ENCODE assay signal across 16 mouse cellular contexts in genomic region chr6:115977810-115978209, GRCm38 (mm10). TPM values are rescaled to one million over a fixed set of nuclear protein-coding genes. Genes with fewer than 3 reads are reported as not detected.
"Had no signal": no experiment of that assay in that cellular context is flagged by ENCODE, and none has a peak within 500 bp of the region (broad histone marks: within the 10 kb centered on the region; RNA-seq: fewer than 3 reads in every experiment).

No protein-coding gene starts in this region.

- ATAC-seq: midbrain, embryonic 13.5 days had no signal

- H3K4me3 ChIP-seq: kidney, embryonic 15.5 days; limb, embryonic 15.5 days; liver, embryonic 13.5 days; midbrain, embryonic 13.5 days had no signal

- H3K36me3 ChIP-seq: liver, embryonic 13.5 days; midbrain, embryonic 13.5 days had no signal

- H3K27ac ChIP-seq: kidney, embryonic 15.5 days; limb, embryonic 15.5 days; liver, embryonic 13.5 days; midbrain, embryonic 13.5 days had no signal

- H3K27me3 ChIP-seq: kidney, embryonic 15.5 days; liver, embryonic 13.5 days; midbrain, embryonic 13.5 days had no signal

- H3K9me3 ChIP-seq: kidney, embryonic 15.5 days; limb, embryonic 15.5 days; liver, embryonic 13.5 days; midbrain, embryonic 13.5 days had no signal

- H3K4me2 ChIP-seq: kidney, embryonic 15.5 days; limb, embryonic 15.5 days; liver, embryonic 13.5 days; midbrain, embryonic 13.5 days had no signal

- DNase-seq: layer of hippocampus, adult 9-11 months; layer of hippocampus, postnatal 36 days; liver, embryonic 13.5 days; lung, adult 18-20 months; thymus, postnatal 36 days had no signal

- H3K9ac ChIP-seq: kidney, embryonic 15.5 days; limb, embryonic 15.5 days; liver, embryonic 13.5 days; midbrain, embryonic 13.5 days had no signal

RNA-seq across cellular contexts. Expression of gene H1foo, which starts 33.1 kb away (rescaled TPM):
- total RNA-seq: layer of hippocampus, adult 18-20 months; layer of hippocampus, postnatal 36 days; left cerebral cortex, adult 8-10 months; left cerebral cortex, postnatal 25 days; midbrain, postnatal 0 days had no signal
- polyA plus RNA-seq: kidney, embryonic 15.5 days; limb, embryonic 11.5 days; limb, embryonic 15.5 days; liver, embryonic 13.5 days; lung, embryonic 16.5 days; midbrain, embryonic 13.5 days; midbrain, postnatal 0 days; neural tube, embryonic 14.5 days; stomach, embryonic 16.5 days had no signal

RNA-seq across cellular contexts. Expression of gene Rho, which starts 46.3 kb away (rescaled TPM):
- polyA plus RNA-seq: liver, embryonic 13.5 days had no signal
